Mouse (Mus musculus) lung, postnatal 0 days (tissue): ENCODE measurements around the gene Tpst2.

Experiments
- CTCF ChIP-seq: IDR thresholded peaks from 2 replicates; pipeline ENCODE4 v1.5.1; 2016; ENCODE audit warnings: antibody characterized with exemption, mild to moderate bottlenecking
- EP300 ChIP-seq: IDR thresholded peaks from 2 replicates; pipeline ENCODE4 v1.6.1; 2016; ENCODE audit warnings: antibody characterized with exemption, mild to moderate bottlenecking, control low read depth

DNA sequence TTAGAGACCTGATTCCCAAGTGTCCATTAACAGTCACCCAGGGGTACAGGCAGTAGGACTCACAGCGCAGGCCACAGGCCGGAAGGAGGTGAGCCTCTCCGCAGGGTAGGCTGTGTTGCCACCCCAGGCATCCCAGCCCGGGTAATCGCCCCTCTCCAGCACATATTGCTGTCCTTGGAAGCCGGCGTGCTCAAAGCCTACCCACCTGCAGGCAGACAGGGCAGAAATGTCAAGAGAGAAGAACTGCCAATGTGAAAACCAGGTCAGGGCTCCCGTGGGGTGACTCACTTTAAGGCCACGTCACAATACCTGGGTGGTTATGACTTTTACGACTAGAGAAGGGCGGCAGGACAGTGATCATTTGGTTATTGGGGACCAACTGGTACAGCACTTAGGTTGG lies 27.4 kb upstream of the Tpst2 start:
- TF ChIP-seq CTCF (no peak), EP300 (no peak)
